Mouse (Mus musculus): ENCODE data around the gene Gm11084. TPM values are rescaled to one million over a fixed set of nuclear protein-coding genes. Genes with fewer than 3 reads are reported as not detected.

Gm11084 gene
- polyA plus RNA-seq (2014; fragmentation: Illumina TruSeq; extraction: RNeasy Lipid Tissue Mini Kit (QIAGEN cat#74804); ENCODE audit: low read depth, low replicate concordance), result not detected

DNA sequence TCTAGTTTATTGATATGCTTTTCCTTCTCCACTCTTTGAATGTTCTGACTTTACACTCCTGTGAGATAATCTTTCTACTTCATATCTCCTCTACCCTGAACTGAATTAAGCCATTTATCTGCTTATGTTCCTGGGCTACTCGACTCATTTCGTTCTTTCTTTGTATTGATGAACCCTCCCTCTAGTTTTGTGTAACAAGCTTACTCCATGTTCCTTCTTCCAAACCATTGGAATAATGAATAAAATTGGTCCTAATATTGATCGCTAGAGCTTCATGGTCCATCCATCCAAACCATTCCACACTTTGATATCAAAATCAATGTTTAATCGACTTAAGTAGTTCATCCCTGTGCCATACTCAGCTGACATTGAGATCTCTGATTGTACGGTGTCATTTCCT, at the start of gene Gm11084:
Gene Gm11084, minus strand, starts transcription at position 101 of the 400 bp plus-strand sequence.

GRCm38 (mm10) chr2:72980337-72981074, 6.0 kb downstream of the Gm11084 start, which contains the start of gene Sp3:
Sp3 (minus strand) TSS chr2:72980446.

Other genes starting within 250 kb of the Gm11084 start
- gene Sp3, start 6.3 kb downstream of the Gm11084 start, polyA plus RNA-seq (2014; fragmentation: Illumina TruSeq; extraction: RNeasy Lipid Tissue Mini Kit (QIAGEN cat#74804); ENCODE audit: low read depth, low replicate concordance), result 71.1 TPM
- gene Ola1, start 232.2 kb upstream of the Gm11084 start, polyA plus RNA-seq (2014; fragmentation: Illumina TruSeq; extraction: RNeasy Lipid Tissue Mini Kit (QIAGEN cat#74804); ENCODE audit: low read depth, low replicate concordance), result 85.8 TPM